Mouse (Mus musculus) common myeloid progenitor, adult 5-6 weeks (primary cell): ENCODE data around the gene Fryl. TPM values are rescaled to one million over a fixed set of nuclear protein-coding genes. Genes with fewer than 3 reads are reported as not detected.

Source experiments
- ATAC-seq: replicated peaks from 2 replicates; pipeline ENCODE4 v1.8.0; 2016; ENCODE audit warnings: low read depth, mild to moderate bottlenecking, moderate TSS enrichment, inconsistent platforms; ENCODE audit not compliant: poor library complexity, severe bottlenecking
- total RNA-seq: library from RNA; stranded (forward); fragments of 200-1000, 187-1606 nt; gene quantifications from 2 replicates; pipeline ENCODE4 v1.2.3, GENCODE M21; 2017

Fryl gene
- total RNA-seq, 1 experiment from 2014 or later = 92.0 TPM

- ATAC-seq = no peak
Observed at GRCm38 (mm10) chr5:73264122-73264521, 7.7 kb upstream of the Fryl start.

- ATAC-seq = no peak
Observed at GRCm38 (mm10) chr5:73257723-73258122, 1.3 kb upstream of the Fryl start.

- peak; percentile 12 for ATAC-seq
Observed at GRCm38 (mm10) chr5:73257096-73257495, 677 bp upstream of the Fryl start.

- ATAC-seq = no peak
Observed at GRCm38 (mm10) chr5:73255321-73256251, 833 bp downstream of the Fryl start.

GRCm38 (mm10) chr5:73254660-73255059 is 1.8 kb downstream of the Fryl start:
- ATAC-seq = no peak

GRCm38 (mm10) chr5:73252739-73253138 is 3.7 kb downstream of the Fryl start:
- ATAC-seq = no peak

- ATAC-seq = no peak
Observed at GRCm38 (mm10) chr5:73249341-73249740, 7.1 kb downstream of the Fryl start.

GRCm38 (mm10) chr5:73248211-73248610 is 8.2 kb downstream of the Fryl start:
- no peak for ATAC-seq

- ATAC-seq = no peak
Observed at GRCm38 (mm10) chr5:73246414-73246813, 10.0 kb downstream of the Fryl start.

GRCm38 (mm10) chr5:73244403-73244802 is 12.0 kb downstream of the Fryl start:
- ATAC-seq = no peak

GRCm38 (mm10) chr5:73241966-73242365 is 14.5 kb downstream of the Fryl start:
- no peak for ATAC-seq

GRCm38 (mm10) chr5:73241332-73241731 is 15.1 kb downstream of the Fryl start:
- ATAC-seq = peak; percentile 91

- ATAC-seq = no peak
Observed at GRCm38 (mm10) chr5:73240391-73240790, 16.0 kb downstream of the Fryl start.

GRCm38 (mm10) chr5:73236894-73237334 is 19.5 kb downstream of the Fryl start:
- ATAC-seq = no peak

- 0 out of 2 replicates have a peak, but pooled peaks have one; percentile 15 for ATAC-seq
Observed at GRCm38 (mm10) chr5:73235201-73235600, 21.2 kb downstream of the Fryl start.

- ATAC-seq = no peak
Observed at GRCm38 (mm10) chr5:73233018-73233881, 23.2 kb downstream of the Fryl start.

- no peak for ATAC-seq
Observed at GRCm38 (mm10) chr5:73232267-73232666, 24.2 kb downstream of the Fryl start.

GRCm38 (mm10) chr5:73231835-73232234 is 24.6 kb downstream of the Fryl start:
- ATAC-seq = no peak

GRCm38 (mm10) chr5:73230171-73230570 is 26.2 kb downstream of the Fryl start:
- ATAC-seq = no peak

- ATAC-seq = no peak
Observed at GRCm38 (mm10) chr5:73229467-73229866, 27.0 kb downstream of the Fryl start.
